Mouse (Mus musculus) frontal cortex, postnatal 10 days (tissue): ENCODE measurements around the gene Kremen2.

ENCODE experiments used
- DNase-seq, 2 experiments: peaks; one replicate each; pipeline ENCODE4 v3.0.0; 2022; ENCODE audit warnings: low spot score in 2 of 2, mixed read lengths in 1 of 2

Kremen2 gene

GRCm38 (mm10) chr17:23737493-23738445 is 7.9 kb downstream of the Kremen2 start:
- no peak for DNase-seq

GRCm38 (mm10) chr17:23734341-23734740 is 11.3 kb downstream of the Kremen2 start:
- DNase-seq = no peak

GRCm38 (mm10) chr17:23730441-23730840 is 15.2 kb downstream of the Kremen2 start:
- no peak for DNase-seq

GRCm38 (mm10) chr17:23726758-23727142 is 18.9 kb downstream of the Kremen2 start:
- DNase-seq = peak; percentile 70 to 75

- peak; percentile 89 to 94 for DNase-seq
Observed at GRCm38 (mm10) chr17:23725999-23726757, 19.5 kb downstream of the Kremen2 start, which contains the start of gene Pkmyt1. Pkmyt1 (plus strand) TSS chr17:23726336.

- no peak for DNase-seq
Observed at GRCm38 (mm10) chr17:23725477-23725876, 20.2 kb downstream of the Kremen2 start.

GRCm38 (mm10) chr17:23722376-23723125 is 23.1 kb downstream of the Kremen2 start, which contains the start of gene 1520401A03Rik:
1520401A03Rik (minus strand) TSS chr17:23722783.
- no peak for DNase-seq

- DNase-seq = no peak
Observed at GRCm38 (mm10) chr17:23721886-23722285, 23.7 kb downstream of the Kremen2 start.

GRCm38 (mm10) chr17:23719455-23719854 is 26.2 kb downstream of the Kremen2 start:
- DNase-seq = no peak

GRCm38 (mm10) chr17:23717003-23717402 is 28.6 kb downstream of the Kremen2 start:
- no peak for DNase-seq

GRCm38 (mm10) chr17:23706212-23706611 is 39.4 kb downstream of the Kremen2 start:
- peak; percentile 54 to 71 for DNase-seq

- no peak for DNase-seq
Observed at GRCm38 (mm10) chr17:23705525-23706104, 40.0 kb downstream of the Kremen2 start.

- no peak for DNase-seq
Observed at GRCm38 (mm10) chr17:23704741-23705140, 40.9 kb downstream of the Kremen2 start.

- DNase-seq = no peak
Observed at GRCm38 (mm10) chr17:23703301-23703700, 42.3 kb downstream of the Kremen2 start.

- DNase-seq = peak; percentile 85 to 90
Observed at GRCm38 (mm10) chr17:23700079-23700478, 45.6 kb downstream of the Kremen2 start.

- DNase-seq = peak in 1 of 2 experiments; percentile 39
Observed at GRCm38 (mm10) chr17:23699131-23700077, 46.2 kb downstream of the Kremen2 start.

- DNase-seq = no peak
Observed at GRCm38 (mm10) chr17:23695801-23696200, 49.8 kb downstream of the Kremen2 start.

GRCm38 (mm10) chr17:23694491-23694890 is 51.1 kb downstream of the Kremen2 start:
- no peak for DNase-seq
